In genomic region chr7:143793121-143793520, GRCm38 (mm10) we compare ENCODE assay signal across 8 mouse cellular contexts. TPM values are rescaled to one million over a fixed set of nuclear protein-coding genes. Genes with fewer than 3 reads are reported as not detected.
DNase-seq lines count a peak whose midpoint lies in the region; ATAC-seq and TF ChIP-seq lines count a peak whose summit lies in the region.

No protein-coding gene starts in this region.

- 56% methylated on average over 4 of the region's 4 CpGs for WGBS in liver, embryonic 11.5 days
- WGBS in embryonic facial prominence, embryonic 11.5 days, result 62% methylated on average over 4 of the region's 4 CpGs
- WGBS in limb, embryonic 11.5 days, result 67% methylated on average over 4 of the region's 4 CpGs
- 27% methylated on average over 4 of the region's 4 CpGs for WGBS in small intestine, adult 2 months
- 64% methylated on average over 4 of the region's 4 CpGs for WGBS in hindbrain, embryonic 14.5 days

- no peak overlapping the region for H3K9ac ChIP-seq in liver, embryonic 11.5 days (ENCODE audit: low read depth, low read length)
- no peak overlapping the region for H3K9ac ChIP-seq in embryonic facial prominence, embryonic 11.5 days (replicated peaks; ENCODE audit: low read length)
- H3K9ac ChIP-seq in limb, embryonic 11.5 days (ENCODE audit: low read length), result no peak overlapping the region
- H3K9ac ChIP-seq in hindbrain, embryonic 14.5 days, result no peak overlapping the region

- no peak overlapping the region for H3K4me2 ChIP-seq in liver, embryonic 11.5 days
- no peak overlapping the region for H3K4me2 ChIP-seq in embryonic facial prominence, embryonic 11.5 days (ENCODE audit: low read depth, low read length)
- H3K4me2 ChIP-seq in limb, embryonic 11.5 days (ENCODE audit: low read depth, severe bottlenecking), result no peak overlapping the region
- H3K4me2 ChIP-seq in hindbrain, embryonic 14.5 days (replicated peaks), result no peak overlapping the region

- ATAC-seq in liver, embryonic 11.5 days (replicated peaks; ENCODE audit: low FRiP score), result no peak
- ATAC-seq in embryonic facial prominence, embryonic 11.5 days (replicated peaks; ENCODE audit: insufficient number of reproducible peaks, low FRiP score, low TSS enrichment, low read depth), result no peak
- no peak for ATAC-seq in limb, embryonic 11.5 days (ENCODE audit: insufficient number of reproducible peaks, low FRiP score, low TSS enrichment, low read depth)
- no peak for ATAC-seq in hindbrain, embryonic 14.5 days (ENCODE audit: low FRiP score)

- H3K27ac ChIP-seq in liver, embryonic 11.5 days (ENCODE audit: low read depth, low read length), result no peak overlapping the region
- H3K27ac ChIP-seq in embryonic facial prominence, embryonic 11.5 days (replicated peaks; ENCODE audit: low read depth, low read length), result no peak overlapping the region
- H3K27ac ChIP-seq in limb, embryonic 11.5 days (replicated peaks; ENCODE audit: low read depth, low read length), result no peak overlapping the region
- H3K27ac ChIP-seq in small intestine, adult 2 months (ENCODE audit: insufficient read depth, low read depth, low read length), result peak overlapping the region; percentile 87
- H3K27ac ChIP-seq in hindbrain, embryonic 14.5 days, result no peak overlapping the region

- peaks cover 8% of the 10 kb centered on the region; the same call in 1 of the 2 replicates for H3K36me3 ChIP-seq in liver, embryonic 11.5 days (ENCODE audit: control insufficient read depth, insufficient read depth, low read length)
- no peaks in the 10 kb centered on the region; the same call in 1 of the 2 replicates for H3K36me3 ChIP-seq in embryonic facial prominence, embryonic 11.5 days (replicated peaks; ENCODE audit: control insufficient read depth, insufficient read depth, low read depth, low read length)
- H3K36me3 ChIP-seq in limb, embryonic 11.5 days (ENCODE audit: control insufficient read depth, insufficient read depth, low read length), result peaks cover 7% of the 10 kb centered on the region; the same call in 1 of the 2 replicates
- peaks cover 27% of the 10 kb centered on the region for H3K36me3 ChIP-seq in small intestine, adult 2 months (ENCODE audit: control insufficient read depth, insufficient read depth, low read length)
- H3K36me3 ChIP-seq in hindbrain, embryonic 14.5 days (replicated peaks; ENCODE audit: control insufficient read depth, insufficient read depth), result peaks cover 29% of the 10 kb centered on the region

- peak; percentile 75; the same call in 1 of the 2 replicates for TF ChIP-seq CTCF in small intestine, adult 2 months (IDR thresholded peaks at IDR 0.05; ENCODE audit: extremely low read depth, insufficient read length, insufficient replicate concordance, low read depth, low read length)

- DNase-seq in liver, result peak; percentile 39
- DNase-seq in liver, embryonic 11.5 days (ENCODE audit: low spot score), result no peak
- peak; percentile 32 for DNase-seq in T-cell, adult 2 months (ENCODE audit: low spot score)
- DNase-seq in embryonic facial prominence, embryonic 11.5 days (ENCODE audit: low spot score), result peak; percentile 25
- DNase-seq in limb, embryonic 11.5 days (ENCODE audit: low spot score), result peak; percentile 53
- DNase-seq in layer of hippocampus, postnatal 25 days (ENCODE audit: extremely low spot score in 1 of 2, low spot score in 1 of 2), result no peak
- DNase-seq in hindbrain, embryonic 14.5 days (ENCODE audit: low spot score), result no peak

- H3K4me1 ChIP-seq in liver, embryonic 11.5 days (replicated peaks; ENCODE audit: control insufficient read depth, insufficient read depth, low read length), result no peaks in the 10 kb centered on the region
- no peaks in the 10 kb centered on the region for H3K4me1 ChIP-seq in embryonic facial prominence, embryonic 11.5 days (ENCODE audit: control insufficient read depth, insufficient read depth, low read length)
- no peaks in the 10 kb centered on the region for H3K4me1 ChIP-seq in limb, embryonic 11.5 days (ENCODE audit: control insufficient read depth, insufficient read depth, low read length)
- H3K4me1 ChIP-seq in small intestine, adult 2 months (ENCODE audit: control insufficient read depth, insufficient read depth, insufficient read length, low read length), result peaks cover 12% of the 10 kb centered on the region; the same call in 1 of the 2 replicates
- H3K4me1 ChIP-seq in hindbrain, embryonic 14.5 days (replicated peaks; ENCODE audit: control insufficient read depth, insufficient read depth, low read length), result no peaks in the 10 kb centered on the region

- no peak overlapping the region for H3K4me3 ChIP-seq in liver, embryonic 11.5 days (ENCODE audit: low read depth, low read length)
- no peak overlapping the region for H3K4me3 ChIP-seq in embryonic facial prominence, embryonic 11.5 days (ENCODE audit: low read depth, low read length)
- no peak overlapping the region for H3K4me3 ChIP-seq in limb, embryonic 11.5 days (ENCODE audit: low read depth, low read length)
- no peak overlapping the region for H3K4me3 ChIP-seq in small intestine, adult 2 months (ENCODE audit: low read depth, low read length)
- H3K4me3 ChIP-seq in hindbrain, embryonic 14.5 days (replicated peaks; ENCODE audit: low read length), result no peak overlapping the region

- H3K27me3 ChIP-seq in liver, embryonic 11.5 days (replicated peaks; ENCODE audit: control insufficient read depth, insufficient read depth, low read length), result no peaks in the 10 kb centered on the region
- no peaks in the 10 kb centered on the region for H3K27me3 ChIP-seq in embryonic facial prominence, embryonic 11.5 days (ENCODE audit: control insufficient read depth, insufficient read depth, low read length)
- H3K27me3 ChIP-seq in limb, embryonic 11.5 days (ENCODE audit: control insufficient read depth, insufficient read depth, low read length), result no peaks in the 10 kb centered on the region
- no peaks in the 10 kb centered on the region for H3K27me3 ChIP-seq in small intestine, adult 2 months (ENCODE audit: control insufficient read depth, insufficient read depth, low read length)
- no peaks in the 10 kb centered on the region for H3K27me3 ChIP-seq in hindbrain, embryonic 14.5 days (ENCODE audit: control insufficient read depth, insufficient read depth, low read length)

- no peaks in the 10 kb centered on the region for H3K9me3 ChIP-seq in liver, embryonic 11.5 days (ENCODE audit: control insufficient read depth, low read length)
- no peaks in the 10 kb centered on the region for H3K9me3 ChIP-seq in embryonic facial prominence, embryonic 11.5 days (replicated peaks; ENCODE audit: control insufficient read depth, low read length)
- no peaks in the 10 kb centered on the region for H3K9me3 ChIP-seq in limb, embryonic 11.5 days (ENCODE audit: control insufficient read depth, low read length)
- no peaks in the 10 kb centered on the region for H3K9me3 ChIP-seq in hindbrain, embryonic 14.5 days (ENCODE audit: control insufficient read depth, low read length)

- TF ChIP-seq POLR2A in small intestine, adult 2 months (IDR thresholded peaks at IDR 0.05; ENCODE audit: low read depth, low read length), result no peak

RNA-seq across cellular contexts. Expression of gene Mrgpre, which starts 8.8 kb away (rescaled TPM):
- 0.59 and 0.86 TPM in 2 replicates for polyA plus RNA-seq in liver, embryonic 11.5 days (2014; fragmentation: Nextera tagmentation; extraction: Ambion mirVana)
- 1.4 and 1.7 TPM in 2 replicates for polyA plus RNA-seq in embryonic facial prominence, embryonic 11.5 days (2014; fragmentation: Nextera tagmentation; extraction: Ambion mirVana)
- 2.0 and 2.2 TPM in 2 replicates for polyA plus RNA-seq in limb, embryonic 11.5 days (2014; fragmentation: Nextera tagmentation; extraction: Ambion mirVana)
- polyA plus RNA-seq in small intestine, adult 2 months (2012; rRNA removed), result 1.6 and 3.6 TPM in 2 replicates
- total RNA-seq in layer of hippocampus, postnatal 25 days (2021), result 1 to 10 TPM; 5.0 to 6.6 TPM
- 8.7 and 9.2 TPM in 2 replicates for polyA plus RNA-seq in hindbrain, embryonic 14.5 days (2014; fragmentation: Nextera tagmentation; extraction: Ambion mirVana)

RNA-seq across cellular contexts. Expression of gene Mrgprg, which starts 26.3 kb away (rescaled TPM):
- polyA plus RNA-seq in liver, embryonic 11.5 days (2014; fragmentation: Nextera tagmentation; extraction: Ambion mirVana), result not detected in 2 replicates
- not detected in 2 replicates for polyA plus RNA-seq in embryonic facial prominence, embryonic 11.5 days (2014; fragmentation: Nextera tagmentation; extraction: Ambion mirVana)
- polyA plus RNA-seq in limb, embryonic 11.5 days (2014; fragmentation: Nextera tagmentation; extraction: Ambion mirVana), result not detected in 2 replicates
- polyA plus RNA-seq in small intestine, adult 2 months (2012; rRNA removed), result 0.27 TPM in 1 of 2 replicates, not detected in the other
- not detected for total RNA-seq in layer of hippocampus, postnatal 25 days (2021)
- not detected in 2 replicates for polyA plus RNA-seq in hindbrain, embryonic 14.5 days (2014; fragmentation: Nextera tagmentation; extraction: Ambion mirVana)

RNA-seq across cellular contexts. Expression of gene Nadsyn1, which starts 29.5 kb away (rescaled TPM):
- 8.6 and 12.7 TPM in 2 replicates for polyA plus RNA-seq in liver, embryonic 11.5 days (2014; fragmentation: Nextera tagmentation; extraction: Ambion mirVana)
- polyA plus RNA-seq in embryonic facial prominence, embryonic 11.5 days (2014; fragmentation: Nextera tagmentation; extraction: Ambion mirVana), result 7.3 and 7.5 TPM in 2 replicates
- polyA plus RNA-seq in limb, embryonic 11.5 days (2014; fragmentation: Nextera tagmentation; extraction: Ambion mirVana), result 7.8 and 8.4 TPM in 2 replicates
- 29.7 and 55.4 TPM in 2 replicates for polyA plus RNA-seq in small intestine, adult 2 months (2012; rRNA removed)
- total RNA-seq in layer of hippocampus, postnatal 25 days (2021), result 1 to 10 TPM; 6.2 to 7.3 TPM
- 5.0 and 5.8 TPM in 2 replicates for polyA plus RNA-seq in hindbrain, embryonic 14.5 days (2014; fragmentation: Nextera tagmentation; extraction: Ambion mirVana)

RNA-seq across cellular contexts. Expression of gene Dhcr7, which starts 29.8 kb away (rescaled TPM):
- 66.9 and 75.9 TPM in 2 replicates for polyA plus RNA-seq in liver, embryonic 11.5 days (2014; fragmentation: Nextera tagmentation; extraction: Ambion mirVana)
- polyA plus RNA-seq in embryonic facial prominence, embryonic 11.5 days (2014; fragmentation: Nextera tagmentation; extraction: Ambion mirVana), result 56.4 and 66.4 TPM in 2 replicates
- 56.0 and 60.6 TPM in 2 replicates for polyA plus RNA-seq in limb, embryonic 11.5 days (2014; fragmentation: Nextera tagmentation; extraction: Ambion mirVana)
- 56.9 and 114 TPM in 2 replicates for polyA plus RNA-seq in small intestine, adult 2 months (2012; rRNA removed)
- 10 to 100 TPM; 44.7 to 51.3 TPM for total RNA-seq in layer of hippocampus, postnatal 25 days (2021)
- polyA plus RNA-seq in hindbrain, embryonic 14.5 days (2014; fragmentation: Nextera tagmentation; extraction: Ambion mirVana), result 86.1 and 98.6 TPM in 2 replicates

RNA-seq across cellular contexts. Expression of gene Osbpl5, which starts 36.3 kb away (rescaled TPM):
- polyA plus RNA-seq in liver, embryonic 11.5 days (2014; fragmentation: Nextera tagmentation; extraction: Ambion mirVana), result 8.3 and 8.9 TPM in 2 replicates
- polyA plus RNA-seq in embryonic facial prominence, embryonic 11.5 days (2014; fragmentation: Nextera tagmentation; extraction: Ambion mirVana), result 11.9 and 13.9 TPM in 2 replicates
- polyA plus RNA-seq in limb, embryonic 11.5 days (2014; fragmentation: Nextera tagmentation; extraction: Ambion mirVana), result 17.2 and 17.9 TPM in 2 replicates
- 15.9 and 23.1 TPM in 2 replicates for polyA plus RNA-seq in small intestine, adult 2 months (2012; rRNA removed)
- total RNA-seq in layer of hippocampus, postnatal 25 days (2021), result 10 to 100 TPM; 21.6 to 33.6 TPM
- 35.0 and 38.1 TPM in 2 replicates for polyA plus RNA-seq in hindbrain, embryonic 14.5 days (2014; fragmentation: Nextera tagmentation; extraction: Ambion mirVana)

Comparison
In these comparisons a context has a peak if more than half of its experiments do, and no peak if none do; other contexts are left out.
1. DNase-seq: peak in liver (single experiment), T-cell, adult 2 months (single experiment), embryonic facial prominence, embryonic 11.5 days (single experiment) and limb, embryonic 11.5 days (single experiment); none in liver, embryonic 11.5 days (single experiment), layer of hippocampus, postnatal 25 days (0 of 2) and hindbrain, embryonic 14.5 days (single experiment).